Mouse (Mus musculus) limb, embryonic 15.5 days (tissue): ENCODE data around the gene Vmn1r88. TPM values are rescaled to one million over a fixed set of nuclear protein-coding genes. Genes with fewer than 3 reads are reported as not detected.
"Not testable (repeated sequence)": the region's sequence is repeated elsewhere in the genome, so short reads cannot be mapped to it uniquely, and the experiment has no call there.

Source experiments
- ATAC-seq: fragments of 200-750 bp; cut with Nextera tagmentation; 2 replicates; pipeline ENCODE4 v1.8.0; 2017; ENCODE audit warnings: low read depth, moderate TSS enrichment; ENCODE audit not compliant: insufficient number of reproducible peaks, low FRiP score, low TSS enrichment
- H3K27ac ChIP-seq: fragments of 300-500 bp; sonication (generic); 2 replicates; pipeline ENCODE4 v1.5.1; 2015; ENCODE audit warnings: moderate library complexity, mild to moderate bottlenecking, inconsistent platforms
- H3K27me3 ChIP-seq: fragments of 300-500 bp; sonication (generic); 2 replicates; pipeline ENCODE4 v1.6.1; 2015; ENCODE audit warnings: inconsistent platforms
- H3K36me3 ChIP-seq: fragments of 300-500 bp; sonication (generic); 2 replicates; pipeline ENCODE4 v1.6.1; 2015; ENCODE audit warnings: inconsistent platforms
- H3K4me1 ChIP-seq: fragments of 300-500 bp; sonication (generic); 2 replicates; pipeline ENCODE4 v1.6.1; 2015; ENCODE audit warnings: inconsistent platforms
- H3K4me2 ChIP-seq: fragments of 300-500 bp; sonication (generic); 2 replicates; pipeline ENCODE4 v1.6.1; 2015; ENCODE audit warnings: mild to moderate bottlenecking, inconsistent platforms
- H3K4me3 ChIP-seq: fragments of 300-500 bp; sonication (generic); 2 replicates; pipeline ENCODE4 v1.5.1; 2015; ENCODE audit warnings: mild to moderate bottlenecking, inconsistent platforms
- H3K9ac ChIP-seq: fragments of 300-500 bp; sonication (generic); 2 replicates; pipeline ENCODE4 v1.6.1; 2015; ENCODE audit warnings: inconsistent platforms
- H3K9me3 ChIP-seq: fragments of 300-500 bp; sonication (generic); 2 replicates; pipeline ENCODE4 v1.6.1; 2016; ENCODE audit warnings: inconsistent platforms
- WGBS: fragments of 180-500 bp; shearing (Covaris S2); methylation state at CpG from one replicate; pipeline ENCODE4 v1.1.7; 2015; 5-methylcytosine and 5-hydroxymethylcytosine counted together
- polyA plus RNA-seq: library from polyadenylated mRNA; unstranded; fragments of >200 nt; fragmentation: Nextera tagmentation; extraction: Ambion mirVana; gene quantifications from 2 replicates; pipeline ENCODE4 v1.2.1, GENCODE M21; 2015

The Vmn1r88 gene
- not detected in 2 replicates for polyA plus RNA-seq

DNA sequence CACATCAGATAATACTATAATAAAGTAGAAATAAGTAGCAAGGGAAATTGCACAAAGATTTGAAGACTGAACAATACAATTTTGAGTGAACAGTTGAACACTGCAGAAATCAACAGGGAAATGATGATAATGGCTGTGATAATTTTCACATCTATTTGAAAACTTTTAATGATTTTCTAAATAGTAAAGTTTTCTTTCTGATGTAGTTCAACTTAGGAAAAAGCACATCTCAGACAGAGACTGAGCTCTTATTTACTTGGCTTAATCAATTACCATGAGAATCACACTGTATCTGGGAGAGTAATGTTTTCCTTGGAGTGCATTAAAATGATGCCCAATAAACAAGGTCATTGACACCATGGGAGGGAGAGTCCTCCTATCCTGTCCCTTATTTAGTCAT is at the start of gene Vmn1r88:
TSS of gene Vmn1r88 (plus strand) at position 301 of the 400 bp plus-strand sequence.
- H3K36me3 ChIP-seq: no peaks in the 10 kb centered on the region
- no peak within 1 kb of the TSS for H3K4me2 ChIP-seq
- H3K9me3 ChIP-seq: no peaks in the 10 kb centered on the region
- no peak within 1 kb of the TSS for H3K27ac ChIP-seq
- no peak within 1 kb of the TSS for H3K4me3 ChIP-seq
- H3K4me1 ChIP-seq: no peaks in the 10 kb centered on the region
- ATAC-seq: no peak
- H3K9ac ChIP-seq: no peak within 1 kb of the TSS
- H3K27me3 ChIP-seq: no peaks in the 10 kb centered on the region

DNA sequence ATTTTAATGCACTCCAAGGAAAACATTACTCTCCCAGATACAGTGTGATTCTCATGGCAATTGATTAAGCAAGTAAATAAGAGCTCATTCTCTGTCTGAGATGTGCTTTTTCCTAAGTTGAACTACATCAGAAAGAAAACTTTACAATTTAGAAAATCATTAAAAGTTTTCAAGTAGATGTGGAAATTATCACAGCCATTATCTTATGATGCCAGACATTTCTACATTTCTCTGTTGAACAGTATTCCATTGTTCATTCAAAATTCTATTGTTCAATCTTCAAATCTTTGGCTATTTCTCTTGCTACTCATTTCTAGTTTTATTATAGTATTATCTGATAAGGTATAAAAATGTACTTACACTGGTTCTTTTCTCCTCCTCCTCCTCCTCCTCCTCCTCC is 39.6 kb upstream of the Vmn1r88 start, which contains the start of gene Vmn1r86:
TSS of gene Vmn1r86 (minus strand) at position 101 of the 400 bp plus-strand sequence.
- no peak for ATAC-seq

DNA sequence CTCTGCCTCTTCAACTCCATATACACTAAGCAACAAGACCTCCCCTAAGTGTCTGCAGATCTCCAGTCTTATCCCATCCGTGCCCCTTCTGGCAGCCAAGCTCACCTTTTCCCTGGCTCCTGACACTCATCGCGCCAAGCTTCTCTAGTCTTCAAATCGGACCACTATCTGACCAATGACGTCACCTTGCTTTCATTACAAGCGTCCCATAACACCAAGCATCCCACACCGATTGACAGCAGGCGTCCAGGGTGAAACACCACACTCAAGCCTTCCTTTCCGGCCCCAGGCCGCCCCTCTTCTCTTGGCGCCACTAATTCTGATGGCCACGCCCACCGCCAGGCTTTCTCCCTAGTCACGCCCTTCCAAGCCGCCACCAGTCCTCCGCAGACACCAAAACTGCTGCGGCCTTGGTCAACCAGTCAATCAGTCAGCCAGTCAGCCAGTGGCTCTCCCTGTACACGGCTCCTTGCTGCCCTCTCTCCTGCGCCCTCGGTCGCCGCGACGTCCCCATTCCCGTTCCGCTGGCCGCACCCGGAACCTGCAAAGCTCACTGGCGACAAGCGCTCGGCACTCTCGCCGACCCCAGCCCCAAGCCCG is 35.7 kb upstream of the Vmn1r88 start:
- peak overlapping the region; percentile 18 for H3K4me3 ChIP-seq
- ATAC-seq: peak; percentile 71; the same call in 1 of the 2 replicates

More for the DNA sequence above, 39.6 kb upstream of the Vmn1r88 start, which contains the start of gene Vmn1r86:
- no peaks in the 10 kb centered on the region for H3K9me3 ChIP-seq
- H3K4me3 ChIP-seq: no peak within 1 kb of the TSS
- no peaks in the 10 kb centered on the region for H3K27me3 ChIP-seq
- no peaks in the 10 kb centered on the region for H3K4me1 ChIP-seq
- H3K36me3 ChIP-seq: no peaks in the 10 kb centered on the region
- H3K4me2 ChIP-seq: no peak within 1 kb of the TSS
- H3K27ac ChIP-seq: no peak within 1 kb of the TSS
- H3K9ac ChIP-seq: no peak within 1 kb of the TSS

DNA sequence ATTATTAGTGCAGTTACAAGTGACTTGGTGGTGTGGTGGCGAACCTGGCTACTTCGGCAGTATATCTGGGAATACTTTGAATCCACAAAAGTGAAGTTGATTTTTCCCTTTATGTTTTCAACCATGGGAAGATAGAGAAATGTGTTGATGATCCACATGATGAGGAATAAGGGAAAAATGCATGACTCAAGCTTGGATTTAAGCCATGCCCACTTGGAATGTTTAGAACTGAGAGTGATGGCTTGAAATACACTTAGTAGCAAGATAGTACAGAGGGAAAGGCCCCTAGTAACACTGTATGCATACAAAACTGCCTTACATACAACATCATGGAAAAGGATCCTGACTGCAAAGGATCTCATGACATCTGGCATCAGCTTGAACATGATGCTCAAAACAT is 27.5 kb upstream of the Vmn1r88 start:
- no peaks in the 10 kb centered on the region for H3K9me3 ChIP-seq
- no peaks in the 10 kb centered on the region for H3K4me1 ChIP-seq
- no peak overlapping the region for H3K27ac ChIP-seq
- no peaks in the 10 kb centered on the region for H3K27me3 ChIP-seq
- H3K4me2 ChIP-seq: no peak overlapping the region
- no peak overlapping the region for H3K4me3 ChIP-seq
- H3K9ac ChIP-seq: no peak overlapping the region
- H3K36me3 ChIP-seq: no peaks in the 10 kb centered on the region
- ATAC-seq: no peak
- 86% methylated on average over 2 of the region's 2 CpGs for WGBS

More for the DNA sequence above, 35.7 kb upstream of the Vmn1r88 start:
- not testable (repeated sequence) for H3K4me1 ChIP-seq, H3K27me3 ChIP-seq, H3K27ac ChIP-seq, H3K9ac ChIP-seq, H3K9me3 ChIP-seq, H3K36me3 ChIP-seq
- H3K4me2 ChIP-seq: peak overlapping the region; percentile 38
- 2% methylated on average over 17 of the region's 34 CpGs for WGBS

DNA sequence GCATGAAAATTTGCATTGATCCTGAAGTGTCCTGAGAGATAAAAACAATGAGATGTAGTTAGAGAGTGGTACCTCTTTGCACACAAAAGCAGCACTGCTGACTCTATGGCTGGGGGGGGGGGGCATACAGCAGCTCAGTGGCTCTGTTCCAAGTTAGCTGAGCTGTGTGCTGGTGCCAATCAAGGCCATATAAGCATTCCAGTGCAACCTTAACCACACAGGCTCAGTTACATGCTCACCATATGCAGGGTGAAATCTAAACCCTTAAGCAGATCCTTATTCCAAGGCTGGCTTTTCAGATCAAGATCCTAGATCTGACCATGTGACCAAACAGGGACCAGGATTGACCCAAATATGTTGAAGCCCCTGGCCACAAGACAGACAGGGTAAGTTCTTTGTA is 22.0 kb upstream of the Vmn1r88 start:
- no peak for ATAC-seq
- H3K27ac ChIP-seq: no peak overlapping the region

DNA sequence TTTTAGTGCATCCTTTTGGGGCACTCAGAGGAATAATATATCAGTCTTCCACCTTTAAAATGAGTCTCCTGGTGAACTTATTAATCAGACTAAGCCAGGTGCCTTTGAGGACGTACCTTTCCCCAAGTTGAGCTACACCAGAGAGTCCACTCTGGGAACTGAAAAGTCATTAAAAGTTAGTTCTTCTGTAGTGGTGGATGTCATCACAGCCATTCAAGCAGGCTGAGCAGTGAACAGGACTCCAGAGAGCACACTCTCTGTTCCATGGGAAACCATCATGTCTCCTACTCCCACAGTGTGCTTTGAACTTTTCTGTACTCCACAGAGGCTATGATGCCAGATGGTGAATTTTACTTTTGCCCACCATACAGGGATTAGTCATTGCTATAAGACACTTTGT is 19.3 kb upstream of the Vmn1r88 start, which contains the start of gene Vmn1r87:
TSS of gene Vmn1r87 (minus strand) at position 101 of the 400 bp plus-strand sequence.
- Histone ChIP-seq H3K4me1 (no peaks in the 10 kb centered on the region), H3K4me3 (no peak within 1 kb of the TSS), H3K9ac (no peak within 1 kb of the TSS), H3K27ac (no peak within 1 kb of the TSS), H3K27me3 (no peaks in the 10 kb centered on the region), H3K4me2 (no peak within 1 kb of the TSS), H3K36me3 (no peaks in the 10 kb centered on the region), H3K9me3 (no peaks in the 10 kb centered on the region)
- 75% methylated on average over 1 of the region's 1 CpGs for WGBS
- no peak for ATAC-seq

More for the DNA sequence above, 22.0 kb upstream of the Vmn1r88 start:
- no peaks in the 10 kb centered on the region for H3K36me3 ChIP-seq
- H3K27me3 ChIP-seq: no peaks in the 10 kb centered on the region
- no peaks in the 10 kb centered on the region for H3K9me3 ChIP-seq
- no peaks in the 10 kb centered on the region for H3K4me1 ChIP-seq
- no peak overlapping the region for H3K4me2 ChIP-seq
- no peak overlapping the region for H3K9ac ChIP-seq
- H3K4me3 ChIP-seq: no peak overlapping the region

DNA sequence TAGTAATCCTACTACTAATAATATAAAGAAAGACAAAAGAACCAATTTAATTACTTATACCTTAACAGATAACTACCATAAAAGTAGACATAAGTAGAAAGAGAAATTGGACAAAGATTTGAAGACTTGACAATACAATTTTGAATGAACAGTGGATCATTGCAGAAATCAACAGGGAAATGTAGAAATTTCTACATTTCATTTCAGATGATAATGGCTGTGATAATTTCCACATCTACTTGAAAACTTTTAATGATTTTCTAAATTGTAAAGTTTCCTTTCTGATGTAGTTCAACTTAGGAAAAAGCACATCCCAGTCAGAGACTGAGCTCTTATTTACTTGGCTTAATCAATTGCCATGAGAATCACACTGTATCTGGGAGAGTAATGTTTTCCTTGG is 53.4 kb downstream of the Vmn1r88 start, which contains the start of gene Vmn1r89:
TSS of gene Vmn1r89 (plus strand) at position 301 of the 400 bp plus-strand sequence.
- Histone ChIP-seq H3K9ac (no peak within 1 kb of the TSS), H3K36me3 (no peaks in the 10 kb centered on the region), H3K27ac (no peak within 1 kb of the TSS), H3K4me2 (no peak within 1 kb of the TSS), H3K9me3 (no peaks in the 10 kb centered on the region), H3K4me1 (no peaks in the 10 kb centered on the region), H3K4me3 (no peak within 1 kb of the TSS), H3K27me3 (no peaks in the 10 kb centered on the region)
- ATAC-seq: no peak

Other genes with a start within 250 kb of the Vmn1r88 start
- gene Rps5, start 237.3 kb upstream of the Vmn1r88 start, polyA plus RNA-seq: 887 and 1,056 TPM in 2 replicates
- gene Rnf225, start 232.2 kb upstream of the Vmn1r88 start, polyA plus RNA-seq: 1.9 and 3.0 TPM in 2 replicates
- 13.3 and 13.5 TPM in 2 replicates for gene Zfp324, start 193.7 kb upstream of the Vmn1r88 start, polyA plus RNA-seq
- 7.4 and 7.8 TPM in 2 replicates for gene Zfp446, start 181.7 kb upstream of the Vmn1r88 start, polyA plus RNA-seq
- 0.07 and 0.20 TPM in 2 replicates for gene Slc27a5, start 161.4 kb upstream of the Vmn1r88 start, polyA plus RNA-seq
- 189 and 243 TPM in 2 replicates for gene Trim28, start 160.5 kb upstream of the Vmn1r88 start, polyA plus RNA-seq
- 23.7 and 25.2 TPM in 2 replicates for gene Zbtb45, start 149.5 kb upstream of the Vmn1r88 start, polyA plus RNA-seq
- gene Chmp2a, start 124.8 kb upstream of the Vmn1r88 start, polyA plus RNA-seq: 179 and 185 TPM in 2 replicates
- 102 and 104 TPM in 2 replicates for gene Ube2m, start 121.3 kb upstream of the Vmn1r88 start, polyA plus RNA-seq
- gene Mzf1, start 104.8 kb upstream of the Vmn1r88 start, polyA plus RNA-seq: 2.5 and 3.7 TPM in 2 replicates
- gene Vmn1r85, start 64.4 kb upstream of the Vmn1r88 start, polyA plus RNA-seq: 0.04 TPM in 1 of 2 replicates, not detected in the other
- gene Vmn1r86, start 39.7 kb upstream of the Vmn1r88 start, polyA plus RNA-seq: not detected in 2 replicates
- gene Vmn1r87, start 19.4 kb upstream of the Vmn1r88 start, polyA plus RNA-seq: not detected in 2 replicates
- not detected in 2 replicates for gene Vmn1r89, start 53.5 kb downstream of the Vmn1r88 start, polyA plus RNA-seq
- 83.4 and 85.3 TPM in 2 replicates for gene Lig1, start 117.7 kb downstream of the Vmn1r88 start, polyA plus RNA-seq
- 9.3 and 11.0 TPM in 2 replicates for gene Zswim9, start 119.2 kb downstream of the Vmn1r88 start, polyA plus RNA-seq
- gene Pla2g4c, start 165.1 kb downstream of the Vmn1r88 start, polyA plus RNA-seq: 0.90 and 1.0 TPM in 2 replicates
- gene Cabp5, start 238.6 kb downstream of the Vmn1r88 start, polyA plus RNA-seq: not detected in 2 replicates